Mouse (Mus musculus): ENCODE data around the gene Ppfia2.

Ppfia2 gene

GRCm38 (mm10) chr10:106913032-106913431 lies 442.9 kb downstream of the Ppfia2 start:
- DNase-seq (ENCODE audit: low read depth, low spot score) = peak; percentile 39

- DNase-seq (ENCODE audit: low read depth, low spot score) = no peak
Observed at GRCm38 (mm10) chr10:106914275-106914674, 444.1 kb downstream of the Ppfia2 start.

- no peak for DNase-seq (ENCODE audit: low read depth, low spot score)
Observed at GRCm38 (mm10) chr10:106914822-106915221, 444.7 kb downstream of the Ppfia2 start.

DNA sequence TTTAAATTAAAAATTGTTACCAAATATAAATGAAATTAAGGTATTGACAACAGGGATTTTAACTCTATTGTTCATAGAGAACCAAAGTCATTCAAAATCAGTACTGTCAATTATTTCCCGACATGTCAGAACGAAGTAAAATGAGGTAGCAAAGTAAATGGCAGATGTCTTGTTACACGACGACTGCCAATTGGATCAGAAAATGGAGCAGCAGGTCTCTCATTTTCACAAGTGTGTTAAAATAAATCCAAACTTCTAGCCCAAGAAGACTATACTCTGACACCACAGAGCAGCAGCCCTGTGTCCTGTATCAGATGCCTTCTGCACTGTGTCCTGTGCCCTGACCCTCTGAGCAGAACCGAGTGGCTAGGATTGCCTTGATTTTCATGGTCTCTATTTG lies 454.2 kb downstream of the Ppfia2 start:
- no peak for DNase-seq (ENCODE audit: low read depth, low spot score)

DNA sequence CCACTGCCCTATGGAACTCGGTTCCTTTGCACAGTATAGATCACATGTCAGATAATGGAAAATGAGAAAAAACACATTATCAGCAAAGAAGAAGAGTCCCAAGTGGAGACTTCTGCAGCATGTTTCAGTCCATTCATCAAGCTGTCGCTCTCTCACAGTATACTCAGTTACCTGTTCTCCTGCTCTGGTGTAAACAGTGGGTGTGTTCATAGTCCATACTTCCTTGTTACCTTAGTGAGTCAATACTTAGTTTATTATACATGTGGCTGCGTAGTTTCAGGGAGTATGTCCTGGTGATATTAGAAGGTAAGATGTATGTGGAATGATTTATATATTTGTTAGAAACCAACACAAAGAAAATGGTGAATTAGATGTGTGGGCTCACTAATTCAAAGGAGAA lies 454.7 kb downstream of the Ppfia2 start:
- no peak for DNase-seq (ENCODE audit: low read depth, low spot score)

- DNase-seq (ENCODE audit: low read depth, low spot score) = no peak
Observed at GRCm38 (mm10) chr10:106928576-106929332, 458.6 kb downstream of the Ppfia2 start.

GRCm38 (mm10) chr10:106932571-106933073 lies 462.5 kb downstream of the Ppfia2 start:
- DNase-seq (ENCODE audit: low read depth, low spot score) = peak; percentile 15

DNA sequence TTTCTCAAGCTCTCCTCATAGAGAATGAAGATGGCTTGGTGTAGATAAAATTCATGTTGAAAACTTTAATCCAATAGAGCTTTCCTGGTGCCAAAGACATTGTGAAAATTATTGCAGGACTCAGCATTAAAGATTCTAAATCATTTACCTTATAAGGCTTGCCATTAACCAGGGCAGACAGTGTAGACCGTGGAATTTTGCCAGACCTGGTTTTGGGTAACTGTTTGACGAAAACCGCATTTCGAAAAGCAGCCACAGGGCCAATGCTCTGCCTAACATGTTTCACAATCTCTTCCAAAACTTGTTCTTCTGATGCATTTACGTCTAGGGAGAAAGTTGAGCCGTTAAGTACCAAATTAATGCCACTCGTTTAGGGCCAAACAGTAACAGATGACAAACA lies 466.9 kb downstream of the Ppfia2 start:
- no peak for DNase-seq (ENCODE audit: low read depth, low spot score)

- no peak for DNase-seq (ENCODE audit: low read depth, low spot score)
Observed at GRCm38 (mm10) chr10:106938851-106939250, 468.7 kb downstream of the Ppfia2 start.

DNA sequence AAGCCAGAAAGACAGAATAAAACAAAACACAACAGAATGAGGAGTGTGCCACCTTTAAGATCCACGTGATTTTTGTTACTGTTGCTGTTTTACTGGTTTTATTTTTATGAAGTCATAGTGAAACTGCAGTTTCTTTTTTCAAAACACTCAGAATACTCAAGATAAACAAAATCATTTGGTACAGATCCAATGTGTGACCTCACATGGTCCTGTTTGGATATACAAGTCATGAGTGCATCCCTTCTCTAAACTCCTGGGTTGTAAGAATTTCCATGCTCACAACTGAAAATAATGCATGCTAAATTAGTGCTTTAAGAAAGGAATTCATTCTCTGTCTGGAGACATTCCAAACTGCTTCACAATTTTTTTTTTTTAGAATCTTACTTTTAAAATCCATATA lies 469.3 kb downstream of the Ppfia2 start:
- DNase-seq (ENCODE audit: low read depth, low spot score) = no peak

- DNase-seq (ENCODE audit: low read depth, low spot score) = no peak
Observed at GRCm38 (mm10) chr10:106941380-106941779, 471.2 kb downstream of the Ppfia2 start.

- DNase-seq (ENCODE audit: low read depth, low spot score) = no peak
Observed at GRCm38 (mm10) chr10:106959026-106959425, 488.9 kb downstream of the Ppfia2 start.

- DNase-seq (ENCODE audit: low read depth, low spot score) = no peak
Observed at GRCm38 (mm10) chr10:106975193-106976141, 505.3 kb downstream of the Ppfia2 start.
